Mouse (Mus musculus): ENCODE measurements around the gene Klc4. TPM values are rescaled to one million over a fixed set of nuclear protein-coding genes. Genes with fewer than 3 reads are reported as not detected.

The Klc4 gene
- polyA plus RNA-seq, 1 experiment from 2014 or later: 15.8 TPM

DNA sequence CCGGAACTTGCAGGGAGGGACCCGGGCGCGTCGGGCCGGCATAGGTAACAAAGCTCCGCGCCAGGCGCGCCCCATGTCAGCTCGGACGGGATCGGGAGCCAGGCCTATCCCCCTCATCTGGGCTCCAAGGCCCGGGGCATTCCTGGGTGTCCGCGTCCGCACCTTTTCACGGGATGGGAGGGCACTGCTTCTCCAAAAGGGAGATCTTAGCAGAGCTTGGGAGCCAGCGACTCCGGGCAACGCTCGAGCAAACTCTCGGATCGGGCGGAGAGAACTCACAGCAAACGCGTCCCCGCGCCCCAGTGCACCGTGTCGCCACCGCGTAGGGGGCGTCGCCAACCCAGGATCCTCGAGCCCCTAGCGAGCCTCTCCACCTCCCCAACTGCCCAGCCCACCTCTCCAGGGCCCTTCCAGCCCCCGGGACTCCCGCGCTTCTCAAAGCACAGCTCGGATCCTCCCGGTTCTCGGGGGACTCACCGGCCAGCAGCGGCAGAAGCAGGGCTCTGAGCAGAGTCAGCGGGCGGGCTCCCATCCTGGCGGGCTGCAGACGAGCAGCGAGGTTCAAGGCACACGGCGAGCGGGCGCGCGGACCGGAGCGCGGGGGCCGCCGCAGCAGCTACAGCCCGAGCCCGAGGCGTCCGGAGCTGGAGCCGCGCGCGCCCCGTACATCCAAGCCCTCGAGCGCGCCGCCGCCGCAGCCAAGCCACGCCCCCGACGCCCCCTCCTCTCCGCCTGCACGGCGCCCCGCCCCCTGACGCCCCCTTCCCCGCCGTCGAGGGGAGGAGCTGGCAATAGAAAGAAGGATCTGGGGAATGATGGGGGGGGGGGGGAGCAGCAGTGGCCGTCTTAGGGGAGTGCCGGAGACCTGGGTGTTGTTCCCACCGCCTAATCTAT is 16.8 kb downstream of the Klc4 start, which contains the start of gene Ptk7:
Gene Ptk7, minus strand, starts transcription at position 714 of the 894 bp plus-strand sequence.
- ATAC-seq (ENCODE audit: low read depth) (peak; percentile 77), DNase-seq (ENCODE audit: low spot score) (peak; percentile 94)
- peaks cover 10% of the 10 kb centered on the region; the same call in 1 of the 2 replicates for H3K36me3 ChIP-seq (ENCODE audit: control insufficient read depth, insufficient read depth, low read length)
- H3K27me3 ChIP-seq (replicated peaks; ENCODE audit: control insufficient read depth, insufficient read depth, low read length): no peaks in the 10 kb centered on the region
- H3K9me3 ChIP-seq (ENCODE audit: control insufficient read depth, low read length): no peaks in the 10 kb centered on the region
- H3K9ac ChIP-seq (ENCODE audit: low read depth, low read length): peak within 1 kb of the TSS; percentile 98
- peak within 1 kb of the TSS; percentile 77 for H3K4me2 ChIP-seq (ENCODE audit: low read depth, low read length)
- peak within 1 kb of the TSS; percentile 99 for H3K4me3 ChIP-seq (ENCODE audit: low read depth, low read length)
- H3K4me1 ChIP-seq (ENCODE audit: control insufficient read depth, insufficient read depth, low read length): peaks cover 52% of the 10 kb centered on the region
- WGBS: under 1% methylated on average over 50 of the region's 90 CpGs
- H3K27ac ChIP-seq (replicated peaks; ENCODE audit: low read depth, low read length): peak within 1 kb of the TSS; percentile 96

DNA sequence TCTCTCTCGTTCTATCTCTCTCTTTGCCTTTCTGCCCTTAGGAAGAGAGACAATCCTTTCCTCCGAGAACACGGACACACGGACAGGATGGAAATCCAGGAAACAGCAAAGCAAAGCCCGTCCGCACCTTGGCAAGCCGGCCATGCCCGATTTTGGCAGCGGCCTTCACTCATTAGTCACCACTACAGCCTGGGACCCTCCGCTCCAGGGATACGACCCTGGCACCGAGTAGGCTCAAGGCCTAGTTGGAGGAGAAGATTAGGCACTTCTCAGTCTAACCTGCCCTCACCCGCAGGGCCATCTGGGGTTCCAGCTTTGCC is 17.4 kb downstream of the Klc4 start:
- Histone ChIP-seq H3K9me3 (ENCODE audit: control insufficient read depth, low read length) (no peaks in the 10 kb centered on the region), H3K36me3 (ENCODE audit: control insufficient read depth, insufficient read depth, low read length) (peaks cover 4% of the 10 kb centered on the region; the same call in 1 of the 2 replicates), H3K9ac (ENCODE audit: low read depth, low read length) (peak overlapping the region; percentile 98), H3K27me3 (replicated peaks; ENCODE audit: control insufficient read depth, insufficient read depth, low read length) (no peaks in the 10 kb centered on the region), H3K4me2 (ENCODE audit: low read depth, low read length) (peak overlapping the region; percentile 77), H3K4me1 (ENCODE audit: control insufficient read depth, insufficient read depth, low read length) (peaks cover 59% of the 10 kb centered on the region), H3K27ac (replicated peaks; ENCODE audit: low read depth, low read length) (peak overlapping the region; percentile 96), H3K4me3 (ENCODE audit: low read depth, low read length) (peak overlapping the region; percentile 99)
- WGBS: 2% methylated on average over 12 of the region's 13 CpGs
- DNase-seq (ENCODE audit: low spot score): no peak
- ATAC-seq (ENCODE audit: low read depth): no peak

DNA sequence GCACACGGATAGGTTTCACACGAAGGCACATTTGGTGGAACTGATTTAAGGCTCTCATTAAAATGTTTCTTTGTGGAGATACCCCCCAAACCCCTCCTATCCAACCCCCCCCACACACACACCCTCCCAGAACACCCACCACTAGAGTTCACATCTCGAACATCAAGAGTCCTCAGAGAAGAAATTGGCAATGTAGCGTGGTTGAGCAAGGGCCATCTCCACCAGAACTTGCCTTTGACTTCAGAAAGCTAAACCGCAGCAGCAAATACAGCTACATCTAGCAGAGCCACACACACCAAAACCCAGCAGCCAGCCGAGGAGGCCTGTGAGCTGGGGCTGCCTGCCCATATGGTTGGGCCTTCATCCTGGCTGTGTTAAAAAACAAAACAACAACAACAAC is 18.4 kb downstream of the Klc4 start:
- Histone ChIP-seq H3K9me3 (ENCODE audit: control insufficient read depth, low read length) (no peaks in the 10 kb centered on the region), H3K36me3 (ENCODE audit: control insufficient read depth, insufficient read depth, low read length) (no peaks in the 10 kb centered on the region), H3K4me3 (ENCODE audit: low read depth, low read length) (peak overlapping the region; percentile 99), H3K9ac (ENCODE audit: low read depth, low read length) (peak overlapping the region; percentile 98), H3K27me3 (replicated peaks; ENCODE audit: control insufficient read depth, insufficient read depth, low read length) (no peaks in the 10 kb centered on the region), H3K4me2 (ENCODE audit: low read depth, low read length) (peak overlapping the region; percentile 77), H3K4me1 (ENCODE audit: control insufficient read depth, insufficient read depth, low read length) (peaks cover 67% of the 10 kb centered on the region), H3K27ac (replicated peaks; ENCODE audit: low read depth, low read length) (peak overlapping the region; percentile 96; the same call in 1 of the 2 replicates)
- WGBS: 34% methylated on average over 6 of the region's 6 CpGs
- ATAC-seq (ENCODE audit: low read depth) (no peak), DNase-seq (ENCODE audit: low spot score) (no peak)

DNA sequence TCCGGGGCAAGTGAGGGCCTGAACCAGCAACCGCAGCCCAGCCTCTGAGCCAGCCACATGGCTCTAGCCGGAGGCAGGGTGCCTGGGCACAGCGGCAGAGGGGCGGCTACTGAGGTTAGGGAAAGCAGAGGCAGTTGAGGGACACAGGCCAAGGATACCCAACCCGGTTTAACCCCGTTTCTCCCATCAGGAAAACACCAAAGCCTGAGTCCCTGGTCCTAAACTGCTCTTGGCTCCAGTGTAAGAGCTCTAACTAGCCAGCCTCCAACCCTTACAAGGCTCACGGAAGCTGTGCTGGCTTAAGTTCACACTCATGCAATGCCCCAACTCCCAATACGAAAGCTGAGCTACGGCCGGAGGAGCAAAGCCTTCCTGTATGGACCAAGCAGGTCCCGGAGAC is 21.2 kb downstream of the Klc4 start:
- Histone ChIP-seq H3K9me3 (ENCODE audit: control insufficient read depth, low read length) (no peaks in the 10 kb centered on the region), H3K27me3 (replicated peaks; ENCODE audit: control insufficient read depth, insufficient read depth, low read length) (no peaks in the 10 kb centered on the region), H3K4me2 (ENCODE audit: low read depth, low read length) (peak overlapping the region; percentile 77), H3K9ac (ENCODE audit: low read depth, low read length) (peak overlapping the region; percentile 55), H3K27ac (replicated peaks; ENCODE audit: low read depth, low read length) (peak overlapping the region; percentile 72), H3K4me3 (ENCODE audit: low read depth, low read length) (peak overlapping the region; percentile 19), H3K4me1 (ENCODE audit: control insufficient read depth, insufficient read depth, low read length) (peaks cover 83% of the 10 kb centered on the region), H3K36me3 (ENCODE audit: control insufficient read depth, insufficient read depth, low read length) (no peaks in the 10 kb centered on the region)
- ATAC-seq (ENCODE audit: low read depth) (no peak), DNase-seq (ENCODE audit: low spot score) (no peak)
- WGBS: 52% methylated on average over 12 of the region's 12 CpGs

DNA sequence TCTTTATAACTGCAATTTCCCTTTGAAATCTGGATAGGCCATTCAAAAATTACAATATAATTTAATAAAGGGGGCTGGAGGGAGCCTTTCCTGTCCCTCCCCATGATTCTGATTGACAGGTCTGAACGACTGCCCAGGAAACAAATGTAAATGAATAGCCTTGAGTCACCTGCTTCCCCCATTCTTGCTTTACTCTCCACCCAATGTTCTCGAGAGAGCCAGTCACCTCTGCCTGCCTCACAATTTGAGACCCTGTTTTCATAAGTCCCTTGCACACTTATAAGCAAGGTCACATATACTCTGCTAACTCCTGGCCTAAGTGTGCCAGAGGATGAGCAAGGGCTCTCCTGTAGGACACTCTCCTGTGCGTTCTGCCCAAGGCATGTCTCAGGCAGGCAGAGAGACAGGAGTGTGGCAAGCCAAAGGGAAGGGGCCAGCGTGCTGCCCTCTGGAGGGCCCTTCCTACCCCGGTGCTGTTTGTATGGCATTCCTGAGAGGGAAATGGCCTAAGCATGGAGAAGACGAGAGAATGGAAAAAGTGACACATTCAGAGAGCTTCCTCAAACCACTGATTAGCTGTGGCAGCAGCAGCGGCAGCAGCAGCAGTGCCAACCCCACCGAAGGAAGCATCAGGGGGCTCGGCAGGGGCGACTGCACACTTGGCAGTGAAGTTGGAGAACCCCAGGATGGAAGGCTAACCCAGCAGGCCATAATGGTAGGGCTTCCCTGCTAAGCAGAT is 21.8 kb downstream of the Klc4 start:
- ATAC-seq (ENCODE audit: low read depth) (peak; percentile 17; the same call in 1 of the 2 replicates), DNase-seq (ENCODE audit: low spot score) (peak; percentile 77)
- peak overlapping the region; percentile 55 for H3K9ac ChIP-seq (ENCODE audit: low read depth, low read length)
- peak overlapping the region; percentile 72 for H3K27ac ChIP-seq (replicated peaks; ENCODE audit: low read depth, low read length)
- peaks cover 88% of the 10 kb centered on the region for H3K4me1 ChIP-seq (ENCODE audit: control insufficient read depth, insufficient read depth, low read length)
- 11% methylated on average over 10 of the region's 10 CpGs for WGBS
- no peaks in the 10 kb centered on the region for H3K9me3 ChIP-seq (ENCODE audit: control insufficient read depth, low read length)
- no peaks in the 10 kb centered on the region for H3K36me3 ChIP-seq (ENCODE audit: control insufficient read depth, insufficient read depth, low read length)
- no peaks in the 10 kb centered on the region for H3K27me3 ChIP-seq (replicated peaks; ENCODE audit: control insufficient read depth, insufficient read depth, low read length)
- peak overlapping the region; percentile 19 for H3K4me3 ChIP-seq (ENCODE audit: low read depth, low read length)
- H3K4me2 ChIP-seq (ENCODE audit: low read depth, low read length): peak overlapping the region; percentile 77

DNA sequence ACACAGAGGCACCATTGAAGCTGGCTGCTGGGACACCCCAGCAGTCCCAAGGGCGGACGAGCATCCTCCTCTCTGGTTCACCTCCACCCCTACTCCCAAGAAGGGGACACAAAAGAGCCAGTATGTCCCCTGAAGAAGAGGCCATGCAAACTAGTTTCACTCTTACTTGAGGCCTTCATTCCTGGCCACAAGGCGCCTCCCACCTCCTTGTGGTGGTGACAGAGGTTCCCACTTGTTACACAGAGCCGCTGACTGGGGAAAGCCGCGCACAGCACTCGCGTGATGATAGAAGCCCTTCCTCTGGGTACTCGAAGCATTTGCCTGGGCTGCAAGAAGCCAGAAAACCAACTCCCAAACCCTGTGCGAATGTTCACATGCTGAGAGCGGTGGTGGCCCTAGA is 23.6 kb downstream of the Klc4 start:
- Histone ChIP-seq H3K4me1 (ENCODE audit: control insufficient read depth, insufficient read depth, low read length) (peaks cover 97% of the 10 kb centered on the region), H3K4me2 (ENCODE audit: low read depth, low read length) (peak overlapping the region; percentile 2; the same call in 1 of the 2 replicates), H3K9ac (ENCODE audit: low read depth, low read length) (0 out of 2 replicates have a peak overlapping the region, but pooled peaks have one; percentile 40), H3K36me3 (ENCODE audit: control insufficient read depth, insufficient read depth, low read length) (no peaks in the 10 kb centered on the region), H3K27me3 (replicated peaks; ENCODE audit: control insufficient read depth, insufficient read depth, low read length) (no peaks in the 10 kb centered on the region), H3K4me3 (ENCODE audit: low read depth, low read length) (no peak overlapping the region; the same call in 1 of the 2 replicates), H3K9me3 (ENCODE audit: control insufficient read depth, low read length) (no peaks in the 10 kb centered on the region), H3K27ac (replicated peaks; ENCODE audit: low read depth, low read length) (peak overlapping the region; percentile 72)
- ATAC-seq (ENCODE audit: low read depth) (no peak), DNase-seq (ENCODE audit: low spot score) (peak; percentile 42)
- 70% methylated on average over 11 of the region's 11 CpGs for WGBS

DNA sequence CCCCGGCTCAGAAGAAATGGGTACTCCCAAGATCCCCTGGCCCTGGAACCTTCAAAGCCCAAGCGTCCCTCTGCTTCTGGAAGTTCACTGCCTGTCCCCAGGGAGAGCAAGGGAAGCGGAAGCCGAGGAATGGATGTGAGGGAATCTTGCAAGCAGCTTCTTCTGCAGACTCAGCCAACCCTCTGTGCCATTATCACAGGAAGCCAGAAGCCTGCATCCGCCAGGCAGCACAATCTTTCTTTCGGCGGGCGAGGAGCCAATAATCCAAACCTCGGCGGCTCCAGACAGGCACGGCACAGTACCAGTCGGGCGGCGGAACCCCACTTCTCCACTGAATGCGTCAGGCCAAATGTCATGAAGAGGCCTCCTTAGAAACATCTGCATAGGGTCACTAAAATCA is 24.5 kb downstream of the Klc4 start:
- no peaks in the 10 kb centered on the region for H3K27me3 ChIP-seq (replicated peaks; ENCODE audit: control insufficient read depth, insufficient read depth, low read length)
- no peak overlapping the region for H3K4me3 ChIP-seq (ENCODE audit: low read depth, low read length)
- H3K4me1 ChIP-seq (ENCODE audit: control insufficient read depth, insufficient read depth, low read length): peaks cover 96% of the 10 kb centered on the region
- no peak overlapping the region for H3K9ac ChIP-seq (ENCODE audit: low read depth, low read length)
- ATAC-seq (ENCODE audit: low read depth) (no peak), DNase-seq (ENCODE audit: low spot score) (peak; percentile 58)
- no peaks in the 10 kb centered on the region for H3K9me3 ChIP-seq (ENCODE audit: control insufficient read depth, low read length)
- peak overlapping the region; percentile 37 for H3K4me2 ChIP-seq (ENCODE audit: low read depth, low read length)
- WGBS: 46% methylated on average over 15 of the region's 15 CpGs
- peak overlapping the region; percentile 72 for H3K27ac ChIP-seq (replicated peaks; ENCODE audit: low read depth, low read length)
- no peaks in the 10 kb centered on the region for H3K36me3 ChIP-seq (ENCODE audit: control insufficient read depth, insufficient read depth, low read length)

DNA sequence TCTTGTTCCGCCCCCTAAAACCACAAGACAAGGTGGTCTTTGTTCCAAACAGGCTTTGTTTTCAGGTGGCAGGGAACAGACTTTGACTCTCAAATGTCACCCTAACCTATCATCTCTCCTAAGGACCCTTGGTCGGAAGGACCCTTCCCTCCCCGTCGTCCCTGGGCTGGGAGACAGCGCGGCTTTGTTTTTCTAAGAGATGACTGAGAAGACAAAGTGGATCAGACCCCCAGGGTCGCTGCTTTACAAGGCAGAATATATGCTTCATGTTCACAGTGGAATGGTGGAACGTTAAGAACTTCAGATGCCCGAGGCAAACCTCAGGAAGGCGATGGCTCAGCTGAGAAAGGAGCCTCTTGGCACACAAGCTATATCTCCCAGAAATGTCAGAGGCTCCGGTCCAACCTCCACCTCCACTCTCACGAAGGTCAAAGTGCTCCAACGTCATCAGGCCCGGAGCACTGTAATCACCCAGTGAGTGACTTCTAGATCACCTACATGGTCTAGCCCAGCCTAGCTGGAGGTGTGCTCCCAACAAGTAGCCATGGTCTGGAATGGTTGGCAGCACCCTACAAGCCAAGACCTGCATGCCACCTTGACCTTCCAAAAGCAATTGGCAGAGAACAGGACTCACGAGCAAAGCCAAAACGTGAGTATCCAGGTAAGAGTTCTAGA is 26.0 kb downstream of the Klc4 start:
- peak overlapping the region; percentile 97 for H3K27ac ChIP-seq (replicated peaks; ENCODE audit: low read depth, low read length)
- WGBS: 25% methylated on average over 16 of the region's 16 CpGs
- peak overlapping the region; percentile 20; the same call in 1 of the 2 replicates for H3K4me3 ChIP-seq (ENCODE audit: low read depth, low read length)
- DNase-seq (ENCODE audit: low spot score): peak; percentile 34
- peak overlapping the region; percentile 60 for H3K9ac ChIP-seq (ENCODE audit: low read depth, low read length)
- H3K27me3 ChIP-seq (replicated peaks; ENCODE audit: control insufficient read depth, insufficient read depth, low read length): no peaks in the 10 kb centered on the region
- H3K4me1 ChIP-seq (ENCODE audit: control insufficient read depth, insufficient read depth, low read length): peaks cover 83% of the 10 kb centered on the region
- ATAC-seq (ENCODE audit: low read depth): no peak
- peak overlapping the region; percentile 52 for H3K4me2 ChIP-seq (ENCODE audit: low read depth, low read length)
- no peaks in the 10 kb centered on the region for H3K36me3 ChIP-seq (ENCODE audit: control insufficient read depth, insufficient read depth, low read length)
- no peaks in the 10 kb centered on the region for H3K9me3 ChIP-seq (ENCODE audit: control insufficient read depth, low read length)
